Mouse (Mus musculus) telencephalon, adult 2 months (tissue): ENCODE results near the gene E2f8.

Source experiments
- DNase-seq: peaks from one replicate; pipeline ENCODE4 v3.0.0-alpha.2; 2011; ENCODE audit warnings: low read depth, low spot score

E2f8 gene

DNA sequence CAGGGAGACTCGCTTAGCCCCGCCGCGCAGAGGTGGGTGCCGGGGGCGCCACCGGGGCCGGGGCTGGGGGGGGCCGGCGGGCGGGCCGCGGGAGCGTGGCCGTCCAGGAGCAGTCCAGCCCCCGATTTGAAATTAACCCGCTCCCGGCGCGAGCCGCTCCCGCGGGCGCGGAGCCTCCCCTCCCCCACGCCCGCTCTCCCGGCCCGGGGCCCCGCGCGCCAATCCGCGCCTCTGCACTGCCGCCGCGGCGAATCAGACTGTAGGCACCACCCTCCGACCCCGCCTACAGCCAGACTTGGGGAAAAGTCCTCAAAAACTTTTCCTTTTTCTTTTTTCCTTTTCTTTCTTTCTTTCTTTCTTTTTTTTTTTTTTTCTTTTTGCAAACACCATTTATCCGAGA is at the start of gene E2f8:
Gene E2f8 (minus strand): TSS at position 111 of the 400 bp plus-strand sequence.
- DNase-seq, result no peak

DNA sequence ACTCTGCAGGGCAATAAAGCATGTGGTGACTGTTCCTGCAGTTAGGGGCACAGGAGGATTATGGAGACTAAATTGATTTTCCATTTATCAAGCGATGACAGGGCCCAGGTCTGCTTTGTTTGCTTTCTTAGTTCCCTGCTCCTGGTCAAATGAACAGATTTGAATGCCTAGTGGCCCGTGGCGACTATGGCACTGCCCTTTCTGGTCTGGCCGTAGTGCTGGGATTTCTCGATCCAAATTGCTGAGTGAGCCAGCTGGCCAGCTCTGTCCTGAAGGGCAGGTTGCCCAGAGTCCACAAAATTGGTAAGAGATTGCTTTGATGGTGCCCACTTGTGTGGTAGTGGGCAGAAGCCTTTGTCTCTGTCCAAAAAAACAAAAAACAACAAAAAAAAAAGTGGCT is 49.0 kb upstream of the E2f8 start:
- DNase-seq, result no peak

DNA sequence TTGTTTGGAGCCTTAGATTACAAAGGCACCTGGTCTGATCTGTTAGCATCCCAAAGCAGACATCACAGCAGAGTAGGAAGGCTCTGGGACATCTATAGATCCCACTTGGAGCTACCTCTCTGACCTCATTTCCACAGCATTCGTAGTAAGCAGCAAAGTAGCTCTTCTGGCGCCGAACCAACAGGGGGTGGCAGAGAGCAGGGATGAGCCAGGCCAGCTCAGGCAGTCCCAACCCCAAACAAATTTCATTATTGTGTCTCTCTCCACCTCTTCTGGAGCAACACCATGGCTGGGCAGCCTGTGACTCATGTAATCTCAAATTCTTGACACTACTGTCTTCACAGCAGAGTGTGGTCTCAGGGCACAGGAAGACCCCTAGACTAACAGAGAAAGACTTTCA is 47.0 kb upstream of the E2f8 start:
- DNase-seq, result no peak

DNA sequence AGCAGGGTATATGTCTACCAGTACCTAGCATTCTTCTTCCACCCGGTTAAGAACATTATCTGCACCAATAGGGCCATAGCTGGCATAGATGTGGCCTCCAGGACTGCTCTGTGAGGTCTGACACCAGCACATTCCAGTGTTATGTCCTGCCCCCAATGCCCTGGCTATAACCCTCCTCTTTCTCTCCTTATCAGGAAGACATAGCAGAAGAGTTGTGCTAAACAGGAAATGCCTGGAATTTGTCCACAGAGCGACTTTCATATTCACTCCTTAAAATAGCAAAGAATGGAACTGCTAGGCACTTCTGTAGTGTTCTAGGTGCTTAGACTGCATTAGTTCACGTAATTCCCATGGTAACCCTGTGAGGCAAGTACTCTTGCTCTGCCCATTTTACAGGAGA is 43.8 kb upstream of the E2f8 start:
- no peak for DNase-seq

DNA sequence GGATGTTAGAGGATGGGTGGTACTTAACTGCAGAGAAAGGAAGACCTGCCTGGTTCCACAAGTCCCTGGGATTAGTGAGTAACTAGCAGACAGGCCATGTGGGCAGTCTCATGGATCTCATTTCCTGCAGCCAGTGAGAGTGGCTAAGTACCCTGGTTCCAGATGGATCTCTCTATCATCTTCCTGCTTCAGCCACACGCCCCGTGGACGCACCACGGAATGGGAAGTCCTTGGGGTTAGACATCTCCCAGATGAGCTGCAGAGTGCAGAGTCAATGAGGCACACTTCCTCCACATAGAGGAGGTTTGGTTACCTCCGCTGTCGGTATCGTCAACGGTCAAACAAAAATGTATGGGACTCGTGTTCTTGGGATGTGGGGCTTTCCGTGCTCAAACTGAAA is 42.2 kb upstream of the E2f8 start:
- no peak for DNase-seq

DNA sequence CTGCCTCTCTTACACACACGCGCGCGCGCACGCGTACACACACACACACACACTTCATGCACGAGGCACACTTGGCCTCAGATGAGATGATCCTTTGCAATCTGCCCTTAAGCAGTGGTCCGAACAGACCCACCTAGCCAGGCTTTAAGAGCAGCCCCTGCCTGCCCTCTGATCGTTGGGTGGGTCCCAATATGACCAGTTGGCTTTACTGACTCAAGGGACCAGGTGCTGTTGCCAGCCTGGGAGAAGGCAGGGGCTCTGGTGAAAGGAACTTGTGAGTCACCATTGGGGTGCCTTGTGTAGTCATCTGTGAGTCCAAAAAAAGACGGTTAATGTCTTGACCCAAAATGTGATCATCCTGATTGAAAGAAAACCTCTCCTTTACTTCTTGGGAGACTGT is 37.0 kb upstream of the E2f8 start:
- no peak for DNase-seq

DNA sequence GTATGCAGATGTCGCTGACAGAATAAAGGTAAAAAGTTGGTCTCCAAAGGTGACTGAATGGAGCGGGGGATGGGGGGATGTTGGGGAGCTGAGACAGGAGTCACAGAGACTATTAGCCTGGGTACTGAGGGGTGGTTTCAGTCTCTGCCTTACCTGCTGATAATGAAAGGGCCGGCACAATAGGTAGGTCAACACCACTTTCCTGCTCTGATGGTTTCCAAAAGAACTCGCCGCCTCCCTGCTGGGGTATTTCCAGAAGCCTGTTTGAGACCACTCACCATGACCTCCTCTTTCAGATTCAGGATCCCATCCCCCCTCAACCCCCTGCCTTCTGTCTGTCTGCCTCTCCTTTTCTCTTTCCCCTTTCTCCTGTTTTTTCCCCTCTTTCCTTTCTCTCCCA is 36.6 kb upstream of the E2f8 start:
- no peak for DNase-seq

DNA sequence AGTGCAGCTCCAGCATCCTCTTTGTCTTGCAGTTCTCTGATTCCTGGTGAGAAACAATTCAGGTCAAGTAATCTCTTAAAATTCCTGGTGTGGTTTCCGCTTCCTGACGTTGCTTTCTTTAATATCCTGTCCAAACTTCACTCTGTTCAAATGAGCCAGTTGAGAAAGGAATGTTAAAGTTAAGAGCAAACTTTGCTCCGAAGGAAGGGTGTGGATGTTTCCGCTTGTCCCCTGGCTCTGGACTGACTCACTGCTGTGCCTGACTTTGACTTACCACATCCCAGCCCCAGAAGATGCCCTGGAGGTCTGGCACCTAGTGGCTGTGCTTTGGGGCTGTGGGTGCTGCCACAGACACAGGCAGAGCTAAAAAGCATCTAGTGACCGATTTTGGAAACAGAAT is 36.1 kb upstream of the E2f8 start:
- no peak for DNase-seq

DNA sequence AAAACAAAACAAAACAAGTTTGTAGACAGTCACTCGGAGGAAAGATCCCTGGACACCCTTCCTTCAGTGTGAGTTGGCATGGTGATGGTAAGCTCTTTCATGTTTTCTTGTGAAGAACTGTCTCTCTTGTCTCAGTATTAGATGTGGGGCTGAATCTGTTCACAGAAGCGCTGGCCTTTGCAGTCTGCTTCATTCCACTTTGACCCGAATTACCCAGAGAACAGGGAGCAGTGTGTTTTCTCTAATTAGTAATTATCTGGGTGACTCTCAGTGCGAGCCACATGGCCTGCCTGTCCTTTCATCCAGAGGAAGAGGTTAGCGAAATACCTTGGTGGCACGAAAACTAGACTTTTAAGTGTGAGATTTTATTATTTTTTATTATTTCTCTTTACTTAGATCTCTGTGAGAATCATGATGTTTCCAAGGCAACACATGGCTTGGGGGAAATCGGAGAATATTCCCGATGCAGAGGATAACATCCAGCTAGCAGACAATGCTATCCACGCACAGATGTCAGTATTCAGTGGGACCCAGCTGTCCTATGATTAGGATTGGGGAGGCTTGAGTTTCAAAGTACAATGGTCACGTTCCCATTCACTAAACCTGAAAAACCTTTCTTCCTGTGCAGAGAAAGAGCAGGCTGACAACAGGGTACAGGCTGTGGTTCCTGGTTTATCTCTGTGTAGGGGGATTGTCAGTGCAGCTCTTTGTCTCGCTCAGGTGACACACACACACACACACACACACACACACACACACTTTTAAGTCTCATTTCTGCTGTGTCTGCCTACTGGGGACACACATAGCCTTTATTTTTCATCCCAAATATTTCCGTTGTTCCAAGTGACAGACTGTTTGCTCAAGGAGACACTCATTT is 33.5 kb upstream of the E2f8 start:
- no peak for DNase-seq

DNA sequence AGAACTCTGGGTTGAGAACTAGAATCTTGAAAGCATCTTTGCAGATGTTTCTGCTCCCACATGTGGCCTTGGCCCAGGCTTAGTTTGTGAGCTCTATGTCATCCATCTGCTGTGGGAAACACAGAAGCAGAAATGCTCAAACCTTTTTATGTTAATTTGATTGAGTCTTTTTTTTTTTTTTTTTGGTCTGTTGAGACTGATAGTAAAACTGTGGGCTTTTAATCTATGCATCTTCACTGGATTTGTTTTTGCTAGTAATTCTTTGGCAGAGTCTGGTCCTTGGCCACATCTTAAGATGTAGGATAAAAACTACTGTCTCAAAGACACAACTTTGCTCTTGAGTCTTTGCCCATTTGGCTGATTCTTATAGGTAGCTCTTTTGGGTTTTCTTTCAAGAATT is 29.8 kb upstream of the E2f8 start:
- DNase-seq, result no peak

DNA sequence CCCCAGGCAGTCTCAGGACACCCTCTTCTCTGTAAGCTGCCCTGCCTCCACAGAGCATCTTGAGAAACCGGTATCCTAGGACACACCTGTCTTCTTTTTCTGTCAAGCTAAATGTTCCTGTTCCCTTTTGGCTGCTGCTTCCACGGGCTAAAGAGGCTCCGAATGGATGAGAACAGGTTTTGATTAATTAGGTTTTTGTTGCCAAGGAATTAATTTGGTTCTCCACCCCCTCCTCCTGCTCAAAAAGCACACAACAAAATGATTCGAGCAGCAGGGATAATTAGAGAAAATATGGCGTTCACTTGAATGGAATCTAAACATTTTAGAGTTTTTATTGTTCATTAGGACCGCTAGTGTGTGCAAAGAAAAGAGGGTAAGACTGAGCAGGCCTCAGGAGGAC is 28.9 kb upstream of the E2f8 start:
- DNase-seq, result no peak

DNA sequence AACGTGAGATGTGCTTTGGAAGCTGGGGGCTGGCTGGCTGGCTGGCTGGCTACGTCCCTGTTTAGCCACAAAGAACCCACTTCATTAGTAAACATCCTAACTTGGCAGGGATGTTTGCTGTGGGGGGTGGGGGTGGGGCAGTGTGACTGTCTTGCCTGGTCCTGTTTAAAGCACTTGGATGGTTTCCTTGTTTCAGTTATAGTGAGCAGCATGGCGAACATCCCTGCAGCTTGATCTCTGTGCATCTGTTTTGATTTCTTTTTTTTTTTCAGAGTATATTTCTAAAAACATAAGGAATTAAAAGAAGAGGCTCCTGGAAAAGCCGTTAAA is 27.9 kb upstream of the E2f8 start:
- DNase-seq, result no peak

DNA sequence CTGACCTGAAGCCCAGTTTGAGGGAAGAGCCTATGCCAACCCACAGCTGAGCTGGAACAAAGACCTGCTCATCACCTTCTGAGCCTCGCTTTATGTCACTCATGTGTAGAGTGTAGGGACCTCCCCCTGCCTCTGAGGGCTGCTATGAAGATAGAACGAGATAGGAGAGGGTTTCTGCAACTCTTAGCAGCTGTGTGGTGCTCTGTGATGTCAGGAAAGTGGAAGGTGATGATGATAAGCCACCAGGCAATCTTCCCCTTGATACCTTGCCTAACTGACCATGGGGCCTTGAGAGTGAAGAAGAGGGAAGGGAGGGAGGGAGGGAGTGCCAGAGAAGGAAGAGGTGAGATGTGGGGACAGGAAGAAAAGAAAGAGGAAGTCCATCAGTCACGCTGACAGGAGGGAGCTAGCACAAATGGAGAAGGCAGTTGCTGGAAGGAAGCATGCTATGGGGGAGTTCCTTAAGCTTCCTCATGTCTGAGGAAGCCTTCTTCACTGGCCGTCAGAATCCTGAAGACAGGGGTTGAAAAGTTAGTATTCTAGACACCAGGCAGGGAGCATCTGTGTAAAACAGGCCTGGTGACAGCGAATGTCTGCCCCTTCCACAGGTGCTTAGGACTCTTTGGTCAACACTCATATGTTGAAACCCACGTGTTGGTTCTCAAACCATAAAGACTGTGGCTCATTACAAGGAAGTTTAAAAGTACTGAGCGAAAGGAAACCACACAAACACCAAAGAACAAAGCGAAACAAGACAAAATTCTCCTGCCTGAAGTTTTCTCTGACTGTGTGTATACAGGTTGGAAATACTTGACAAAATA is 27.3 kb upstream of the E2f8 start, which contains the start of gene Nav2:
Gene Nav2 (plus strand): TSS at position 196 of the 821 bp plus-strand sequence.
- DNase-seq, result no peak

DNA sequence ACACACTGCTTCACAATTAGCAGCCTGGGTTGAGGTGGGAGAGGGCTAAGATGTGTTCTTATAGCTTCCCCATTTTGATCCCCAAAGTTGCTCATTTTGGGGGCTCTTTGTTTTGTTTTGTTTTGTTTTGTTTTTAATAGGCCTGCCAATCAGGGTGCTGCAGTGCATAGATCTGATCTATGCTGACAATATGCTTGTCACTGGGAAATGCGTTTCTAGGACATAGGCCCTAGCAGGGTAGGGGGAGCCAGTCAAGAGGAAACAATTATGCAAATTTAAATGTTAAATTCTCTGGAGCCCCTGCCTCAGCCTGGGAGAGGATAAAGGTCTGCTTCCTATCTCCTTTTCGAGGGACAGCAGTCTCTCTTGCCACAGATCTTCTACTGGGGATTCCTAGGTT is 21.1 kb upstream of the E2f8 start:
- DNase-seq, result no peak

DNA sequence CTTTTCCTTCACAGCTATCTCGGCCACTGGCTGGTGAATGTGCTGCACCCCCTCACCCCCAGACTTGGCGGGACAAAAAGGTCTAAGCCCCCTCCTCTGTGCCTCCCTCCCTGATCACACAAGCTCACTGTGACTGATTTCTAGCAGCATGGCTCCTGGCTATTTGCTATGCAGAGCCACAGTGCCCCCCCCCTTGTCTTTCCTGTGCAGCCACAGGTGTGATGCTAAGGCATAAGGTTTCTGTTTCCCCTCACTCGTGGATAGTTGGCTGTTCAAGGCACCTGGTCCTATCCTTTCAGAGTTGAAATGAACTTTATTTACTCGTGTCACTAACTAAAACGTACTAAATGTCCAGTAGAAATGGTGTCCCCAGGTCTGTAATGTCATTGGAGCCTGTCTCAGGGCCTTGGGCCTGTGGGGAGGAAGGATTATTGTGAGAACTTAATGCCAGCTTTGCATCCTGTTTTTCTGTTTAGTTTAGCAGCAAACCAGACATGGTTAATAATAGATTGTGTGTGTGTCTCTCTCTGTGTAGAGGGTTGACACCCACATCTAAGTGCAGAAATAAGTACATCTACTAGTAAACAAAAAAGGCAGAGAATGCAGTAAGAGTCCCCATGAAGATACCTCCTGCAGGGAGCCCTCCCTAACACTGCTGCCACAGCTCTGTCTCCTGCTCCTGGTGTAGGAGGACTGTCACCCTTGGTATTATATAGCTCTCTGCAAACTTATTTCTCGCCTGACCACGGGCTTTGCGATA is 19.2 kb upstream of the E2f8 start:
- DNase-seq, result no peak

DNA sequence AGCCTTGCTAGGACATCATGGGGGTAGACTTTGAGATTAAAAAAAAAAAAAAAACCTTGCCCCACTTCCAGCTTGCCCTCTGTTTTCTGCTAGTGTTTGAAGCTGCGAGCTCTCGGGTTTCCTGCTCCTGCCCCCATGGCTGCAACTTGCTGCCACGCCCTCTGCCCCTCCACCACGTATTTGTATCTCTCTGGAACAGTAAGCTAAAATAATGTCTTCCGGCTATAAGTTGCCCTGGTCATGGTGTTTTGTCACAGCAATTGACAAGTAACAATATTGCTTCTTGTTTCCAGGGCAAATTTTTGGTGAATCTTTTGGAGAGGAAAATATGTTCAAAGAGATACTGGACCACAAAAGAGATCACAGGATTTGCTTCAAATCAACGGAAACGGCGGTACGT is 17.0 kb upstream of the E2f8 start:
- no peak for DNase-seq

DNA sequence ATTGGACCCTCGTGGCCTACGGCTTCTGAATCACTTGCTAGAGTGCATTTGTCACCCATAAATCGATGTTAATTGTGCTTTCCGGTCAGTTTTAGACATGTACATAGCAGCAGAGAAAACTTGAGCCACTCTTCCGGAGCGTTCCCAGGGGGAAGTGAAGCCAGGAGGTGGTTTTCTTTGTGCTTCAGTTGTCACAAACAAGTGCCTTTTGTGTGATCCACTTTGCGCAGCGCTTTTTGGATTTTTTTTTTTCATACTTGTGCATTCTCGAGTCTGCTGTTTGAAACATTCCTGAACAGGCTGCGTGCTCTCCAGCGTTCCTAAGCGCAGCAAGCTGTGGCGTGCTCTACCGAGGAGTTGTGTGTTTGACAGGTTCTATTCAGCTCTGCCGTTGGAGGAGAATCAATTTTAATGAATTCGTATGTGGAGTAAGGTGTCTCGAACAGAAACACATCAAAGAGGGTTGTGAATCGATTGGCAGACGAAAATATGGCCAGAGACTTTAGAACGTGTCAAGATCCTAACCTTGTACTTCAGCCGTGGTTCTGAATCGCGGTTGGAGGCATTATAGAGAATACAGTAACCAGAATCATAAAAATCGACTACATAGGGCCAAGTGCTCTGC is 16.3 kb upstream of the E2f8 start:
- DNase-seq, result no peak

DNA sequence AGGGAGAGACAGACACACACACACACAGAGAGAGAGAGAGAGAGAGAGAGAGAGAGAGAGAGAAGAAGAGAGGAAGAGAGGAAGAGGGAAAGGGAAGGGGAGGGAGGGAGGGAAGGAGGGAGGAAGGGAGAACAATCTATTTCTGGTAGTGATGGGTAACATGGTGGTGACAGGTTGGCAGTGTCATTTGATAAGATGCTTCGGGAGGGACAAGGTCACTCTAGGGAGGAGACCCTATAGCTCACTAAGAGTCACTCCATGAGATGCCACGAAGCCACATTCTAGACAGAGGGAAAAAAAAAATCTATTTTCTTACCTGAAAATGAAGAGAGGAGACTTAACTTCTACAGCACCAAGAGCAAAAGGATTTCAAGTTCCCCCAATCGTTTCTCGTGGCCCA is 14.7 kb upstream of the E2f8 start:
- no peak for DNase-seq

DNA sequence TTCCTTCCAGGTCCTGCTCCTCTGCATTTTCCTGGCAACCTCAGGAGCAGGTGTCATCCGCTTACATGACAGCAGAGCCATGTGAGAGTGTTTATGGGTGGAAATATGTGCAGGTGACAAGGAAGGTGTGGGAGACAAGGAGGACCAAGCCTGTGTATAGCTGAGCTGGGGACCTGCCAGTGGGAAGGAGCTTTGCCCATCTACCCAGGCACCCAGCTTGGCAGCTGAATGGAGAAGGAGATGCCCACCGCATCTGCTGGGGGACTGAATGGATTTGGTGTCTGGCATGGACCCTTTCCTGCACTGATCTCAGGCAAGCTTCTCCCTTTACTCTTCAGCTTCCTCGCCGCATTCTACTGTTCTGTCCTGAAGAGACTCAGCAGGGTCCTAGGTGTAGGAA is 14.1 kb upstream of the E2f8 start:
- DNase-seq, result no peak

DNA sequence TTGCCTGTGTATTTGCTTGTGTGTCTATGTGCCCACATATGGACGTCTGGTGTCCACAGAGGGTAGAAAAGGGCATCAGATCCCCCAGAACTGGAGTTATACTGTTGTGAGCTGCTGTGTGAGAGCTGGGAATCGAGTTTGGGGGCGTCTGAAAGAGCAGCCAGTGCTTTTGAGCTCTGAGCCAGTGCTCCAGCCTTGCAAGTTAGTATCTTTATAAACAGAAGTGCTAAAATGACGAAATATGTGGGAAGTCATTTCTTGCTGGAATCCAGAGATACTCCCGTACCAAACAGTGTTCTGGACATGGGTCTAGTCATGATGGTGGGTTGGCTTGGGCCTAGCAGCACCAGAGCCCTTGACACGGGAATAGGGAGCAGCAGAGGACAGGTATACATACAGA is 13.4 kb upstream of the E2f8 start:
- no peak for DNase-seq

DNA sequence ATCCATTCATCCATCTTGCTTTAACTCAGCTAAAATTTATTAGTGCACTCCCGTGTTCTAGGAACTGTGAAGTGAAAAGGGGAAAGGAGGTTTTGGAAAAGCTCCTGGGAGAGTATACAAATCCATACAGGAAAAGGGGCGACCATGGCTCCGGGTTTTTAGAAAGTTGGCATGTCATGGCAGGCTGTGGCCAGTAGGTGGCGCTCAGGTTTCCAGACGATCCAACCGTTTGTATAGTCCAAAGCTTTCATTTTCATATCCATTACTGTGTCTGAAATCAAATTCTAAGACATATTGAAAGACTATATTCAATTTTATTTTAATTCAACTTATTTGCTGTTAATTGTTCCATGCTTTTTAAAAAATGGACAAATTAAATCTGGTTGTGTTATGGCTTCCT is 12.8 kb upstream of the E2f8 start:
- no peak for DNase-seq

DNA sequence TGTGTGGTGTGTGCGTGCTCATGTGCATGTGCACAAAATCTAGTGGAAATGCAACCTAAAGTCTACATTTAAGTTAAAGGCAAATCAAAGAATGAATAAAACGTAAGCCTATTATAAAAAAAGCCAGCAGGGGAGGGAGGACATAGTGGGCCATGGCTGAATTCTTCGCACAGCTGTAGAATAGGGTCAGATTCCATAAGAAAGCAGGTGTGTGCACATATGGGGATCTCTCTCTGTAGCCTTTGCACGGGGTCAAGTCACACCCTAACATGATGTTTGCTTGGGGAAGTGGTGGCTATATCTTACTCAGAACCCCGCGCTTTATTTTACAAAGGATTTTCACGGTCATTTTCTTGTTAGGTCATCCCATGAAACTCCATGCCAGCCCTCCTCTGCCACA is 11.7 kb upstream of the E2f8 start:
- DNase-seq, result no peak
